Mouse (Mus musculus) intestine, postnatal 0 days (tissue): ENCODE results near the gene Gnl3l. TPM values are rescaled to one million over a fixed set of nuclear protein-coding genes. Genes with fewer than 3 reads are reported as not detected.

ENCODE experiments used
- ATAC-seq: fragments of 200-750 bp; cut with Nextera tagmentation; 2 replicates; pipeline ENCODE4 v1.8.0; 2017; ENCODE audit warnings: mild to moderate bottlenecking, moderate TSS enrichment, moderate library complexity
- H3K27ac ChIP-seq: fragments of 300-500 bp; sonication (generic); 2 replicates; pipeline ENCODE4 v1.5.1; 2014; ENCODE audit warnings: mild to moderate bottlenecking, low read depth, low read length, moderate library complexity
- H3K27me3 ChIP-seq: fragments of 300-500 bp; sonication (generic); replicated peaks from 2 replicates; pipeline ENCODE4 v1.6.1; 2014; ENCODE audit warnings: low read length, mixed read lengths; ENCODE audit not compliant: control insufficient read depth, insufficient read depth
- H3K36me3 ChIP-seq: fragments of 300-500 bp; sonication (generic); 2 replicates; pipeline ENCODE4 v1.6.1; 2014; ENCODE audit warnings: mild to moderate bottlenecking, moderate library complexity; ENCODE audit not compliant: control insufficient read depth, insufficient read depth
- H3K4me1 ChIP-seq: fragments of 300-500 bp; sonication (generic); replicated peaks from 2 replicates; pipeline ENCODE4 v1.6.1; 2014; ENCODE audit warnings: antibody characterized with exemption, low read length, mixed read lengths; ENCODE audit not compliant: control insufficient read depth, insufficient read depth
- H3K4me2 ChIP-seq: fragments of 300-500 bp; sonication (generic); replicated peaks from 2 replicates; pipeline ENCODE4 v1.6.1; 2014; ENCODE audit warnings: low read depth, mild to moderate bottlenecking, moderate library complexity
- H3K4me3 ChIP-seq: fragments of 300-500 bp; sonication (generic); 2 replicates; pipeline ENCODE4 v1.5.1; 2014; ENCODE audit warnings: low read depth, low read length
- H3K9ac ChIP-seq: fragments of 300-500 bp; sonication (generic); 2 replicates; pipeline ENCODE4 v1.6.1; 2014; ENCODE audit warnings: mild to moderate bottlenecking, low read depth, low read length
- H3K9me3 ChIP-seq: fragments of 300-500 bp; sonication (generic); 2 replicates; pipeline ENCODE4 v1.6.1; 2016; ENCODE audit warnings: mixed run types; ENCODE audit not compliant: control insufficient read depth
- CTCF ChIP-seq: sonication (generic); IDR thresholded peaks from 2 replicates; pipeline ENCODE4 v1.5.1; 2016; ENCODE audit warnings: low read depth, mild to moderate bottlenecking, control low read depth, antibody characterized with exemption, moderate library complexity
- WGBS: fragments of 180-500 bp; shearing (Covaris S2); extraction: QIAGEN DNeasy Blood & Tissue Kit; methylation state at CpG from one replicate; pipeline ENCODE4 v1.1.7; 2014; 5-methylcytosine and 5-hydroxymethylcytosine counted together
- polyA plus RNA-seq: library from polyadenylated mRNA; unstranded; fragments of >200 nt; fragmentation: Nextera tagmentation; extraction: Ambion mirVana; gene quantifications from 2 replicates; pipeline ENCODE4 v1.2.1, GENCODE M21; 2015

Gnl3l gene
- 12.9 and 13.3 TPM in 2 replicates for polyA plus RNA-seq

GRCm38 (mm10) chrX:151016938-151017877, at the start of gene Gnl3l:
Gene Gnl3l (minus strand): TSS chrX:151017322.
- 24% methylated on average over 42 of the region's 43 CpGs for WGBS
- TF ChIP-seq CTCF = peak; percentile 68

GRCm38 (mm10) chrX:151066071-151066666, 49.0 kb upstream of the Gnl3l start:
- no peaks in the 10 kb centered on the region; the same call in 1 of the 2 replicates for H3K36me3 ChIP-seq
- no peak overlapping the region for H3K4me2 ChIP-seq
- no peaks in the 10 kb centered on the region for H3K9me3 ChIP-seq
- TF ChIP-seq CTCF = no peak
- no peak overlapping the region for H3K4me3 ChIP-seq
- H3K9ac ChIP-seq = no peak overlapping the region
- H3K27me3 ChIP-seq = no peaks in the 10 kb centered on the region
- no peak for ATAC-seq
- 87% methylated on average over 7 of the region's 7 CpGs for WGBS
- no peaks in the 10 kb centered on the region for H3K4me1 ChIP-seq
- no peak overlapping the region for H3K27ac ChIP-seq

More at GRCm38 (mm10) chrX:151016938-151017877, at the start of gene Gnl3l:
- Histone ChIP-seq H3K9ac (peak within 1 kb of the TSS; percentile 43), H3K36me3 (no peaks in the 10 kb centered on the region), H3K9me3 (no peaks in the 10 kb centered on the region), H3K27me3 (no peaks in the 10 kb centered on the region), H3K4me3 (peak within 1 kb of the TSS; percentile 44), H3K4me2 (peak within 1 kb of the TSS; percentile 60), H3K4me1 (no peaks in the 10 kb centered on the region), H3K27ac (peak within 1 kb of the TSS; percentile 64)
- ATAC-seq = peak; percentile 97

- no peak overlapping the region for H3K4me2 ChIP-seq
- no peaks in the 10 kb centered on the region for H3K4me1 ChIP-seq
- H3K27ac ChIP-seq = no peak overlapping the region
- no peaks in the 10 kb centered on the region for H3K27me3 ChIP-seq
- no peaks in the 10 kb centered on the region for H3K9me3 ChIP-seq
- no peak for ATAC-seq
- H3K9ac ChIP-seq = no peak overlapping the region
- no peak for TF ChIP-seq CTCF
- 69% methylated on average over 3 of the region's 3 CpGs for WGBS
- H3K36me3 ChIP-seq = no peaks in the 10 kb centered on the region; the same call in 1 of the 2 replicates
- H3K4me3 ChIP-seq = no peak overlapping the region
Observed at GRCm38 (mm10) chrX:151061615-151062299, 44.6 kb upstream of the Gnl3l start.

GRCm38 (mm10) chrX:151059346-151059745, 42.2 kb upstream of the Gnl3l start:
- TF ChIP-seq CTCF = no peak
- H3K36me3 ChIP-seq = no peaks in the 10 kb centered on the region
- 0 out of 2 replicates have a peak, but pooled peaks cover 2% of the 10 kb centered on the region for H3K4me1 ChIP-seq
- no peak overlapping the region for H3K27ac ChIP-seq
- H3K4me2 ChIP-seq = no peak overlapping the region
- no peak overlapping the region for H3K4me3 ChIP-seq
- H3K9ac ChIP-seq = no peak overlapping the region
- no peaks in the 10 kb centered on the region for H3K27me3 ChIP-seq
- no peaks in the 10 kb centered on the region for H3K9me3 ChIP-seq
- no peak for ATAC-seq
- WGBS = 88% methylated on average over 1 of the region's 1 CpGs

GRCm38 (mm10) chrX:151055559-151055958, 38.4 kb upstream of the Gnl3l start:
- 0 out of 2 replicates have a peak, but pooled peaks cover 2% of the 10 kb centered on the region for H3K4me1 ChIP-seq
- 24% methylated on average over 1 of the region's 1 CpGs for WGBS
- no peak overlapping the region for H3K4me2 ChIP-seq
- no peak overlapping the region for H3K27ac ChIP-seq
- H3K36me3 ChIP-seq = no peaks in the 10 kb centered on the region
- 0 out of 2 replicates have a peak, but pooled peaks have one; percentile 22 for ATAC-seq
- H3K27me3 ChIP-seq = no peaks in the 10 kb centered on the region
- no peak overlapping the region for H3K4me3 ChIP-seq
- no peaks in the 10 kb centered on the region for H3K9me3 ChIP-seq
- TF ChIP-seq CTCF = no peak
- H3K9ac ChIP-seq = no peak overlapping the region

GRCm38 (mm10) chrX:151054489-151054888, 37.4 kb upstream of the Gnl3l start:
- H3K36me3 ChIP-seq = no peaks in the 10 kb centered on the region
- no peak for ATAC-seq
- H3K27ac ChIP-seq = no peak overlapping the region
- no peak overlapping the region for H3K4me3 ChIP-seq
- H3K4me2 ChIP-seq = no peak overlapping the region
- no peaks in the 10 kb centered on the region for H3K9me3 ChIP-seq
- no peaks in the 10 kb centered on the region for H3K27me3 ChIP-seq
- no peak for TF ChIP-seq CTCF
- no peak overlapping the region for H3K9ac ChIP-seq
- 0 out of 2 replicates have a peak, but pooled peaks cover 2% of the 10 kb centered on the region for H3K4me1 ChIP-seq
- WGBS = 70% methylated on average over 5 of the region's 6 CpGs
